Mouse (Mus musculus): Measurements from ENCODE around the gene Prickle2. TPM values are rescaled to one million over a fixed set of nuclear protein-coding genes. Genes with fewer than 3 reads are reported as not detected.

Gene Prickle2
- total and polyA plus RNA-seq, 3 experiments, result 0.05 TPM; not detected in 2

DNA sequence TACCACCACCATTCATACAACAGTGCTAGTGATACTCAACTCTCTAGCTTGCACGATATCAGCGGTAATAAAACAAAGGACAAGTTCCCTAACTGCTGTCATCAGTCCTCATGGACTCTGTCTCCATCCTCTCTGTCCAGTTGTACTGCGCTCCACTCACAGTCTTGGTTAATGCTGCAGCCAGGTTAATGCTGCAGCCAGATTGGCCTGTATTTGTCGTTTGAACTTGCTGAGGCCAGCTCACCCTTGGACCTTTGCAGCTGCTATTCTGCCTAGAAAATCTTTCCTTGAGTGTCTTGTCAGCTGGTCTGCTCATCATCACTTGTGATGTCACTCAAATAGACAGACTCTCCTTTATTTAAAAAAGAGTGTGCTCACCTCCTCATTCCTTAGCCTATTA is 236.5 kb downstream of the Prickle2 start:
- ATAC-seq (ENCODE audit: extremely low read depth, insufficient number of reproducible peaks, low FRiP score, poor library complexity, severe bottlenecking), result no peak
- no peaks in the 10 kb centered on the region for H3K36me3 ChIP-seq (replicated peaks)
- no peaks in the 10 kb centered on the region for H3K4me1 ChIP-seq (ENCODE audit: insufficient read depth, low read depth, low read length)
- no peak for DNase-seq (ENCODE audit: low spot score)
- H3K9me3 ChIP-seq (replicated peaks), result no peaks in the 10 kb centered on the region
- TF ChIP-seq TAL1 (conservative IDR thresholded peaks at IDR 0.05; ENCODE audit: low read depth, low read length) (no peak), GATA2 (IDR thresholded peaks at IDR 0.05; ENCODE audit: borderline replicate concordance, low read depth, low read length) (no peak), GATA1 (IDR thresholded peaks at IDR 0.05; ENCODE audit: borderline replicate concordance, low read length) (no peak), POLR2AphosphoS5 (IDR thresholded peaks at IDR 0.05; ENCODE audit: insufficient replicate concordance, low read depth, low read length) (no peak), CTCF (IDR thresholded peaks at IDR 0.05; ENCODE audit: low read depth, low read length) (no peak)
- no peaks in the 10 kb centered on the region; the same call in 1 of the 2 replicates for H3K27me3 ChIP-seq (ENCODE audit: insufficient read depth, low read length)
- H3K4me3 ChIP-seq (ENCODE audit: low read depth, low read length), result no peak overlapping the region

DNA sequence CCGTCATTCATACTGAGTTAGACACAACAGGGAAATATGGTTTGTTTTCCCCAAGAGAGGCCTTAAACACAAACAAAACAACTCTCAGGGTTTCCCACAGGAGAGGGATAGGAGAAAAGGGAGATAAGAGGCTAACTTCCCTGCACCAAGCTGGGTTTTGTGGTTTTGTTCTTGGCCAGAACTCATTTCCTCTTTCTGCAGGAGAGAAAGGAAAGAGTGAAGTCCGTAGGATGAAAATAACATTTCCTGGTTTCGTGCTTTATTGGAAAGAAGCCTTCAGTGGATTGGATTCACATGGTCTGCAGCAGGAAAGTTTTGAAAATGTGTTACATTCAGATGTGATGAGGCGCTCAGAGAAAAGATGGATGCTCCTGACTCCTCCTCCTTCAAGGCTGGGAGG is 237.1 kb downstream of the Prickle2 start:
- H3K4me1 ChIP-seq (ENCODE audit: insufficient read depth, low read depth, low read length), result no peaks in the 10 kb centered on the region
- no peaks in the 10 kb centered on the region; the same call in 1 of the 2 replicates for H3K27me3 ChIP-seq (ENCODE audit: insufficient read depth, low read length)
- H3K36me3 ChIP-seq (replicated peaks), result no peaks in the 10 kb centered on the region
- no peak overlapping the region for H3K4me3 ChIP-seq (ENCODE audit: low read depth, low read length)
- TF ChIP-seq CTCF (IDR thresholded peaks at IDR 0.05; ENCODE audit: low read depth, low read length) (no peak), POLR2AphosphoS5 (IDR thresholded peaks at IDR 0.05; ENCODE audit: insufficient replicate concordance, low read depth, low read length) (no peak), GATA2 (IDR thresholded peaks at IDR 0.05; ENCODE audit: borderline replicate concordance, low read depth, low read length) (no peak), GATA1 (IDR thresholded peaks at IDR 0.05; ENCODE audit: borderline replicate concordance, low read length) (no peak), TAL1 (conservative IDR thresholded peaks at IDR 0.05; ENCODE audit: low read depth, low read length) (no peak)
- ATAC-seq (ENCODE audit: extremely low read depth, insufficient number of reproducible peaks, low FRiP score, poor library complexity, severe bottlenecking) (no peak), DNase-seq (ENCODE audit: low spot score) (no peak)
- no peaks in the 10 kb centered on the region for H3K9me3 ChIP-seq (replicated peaks)

DNA sequence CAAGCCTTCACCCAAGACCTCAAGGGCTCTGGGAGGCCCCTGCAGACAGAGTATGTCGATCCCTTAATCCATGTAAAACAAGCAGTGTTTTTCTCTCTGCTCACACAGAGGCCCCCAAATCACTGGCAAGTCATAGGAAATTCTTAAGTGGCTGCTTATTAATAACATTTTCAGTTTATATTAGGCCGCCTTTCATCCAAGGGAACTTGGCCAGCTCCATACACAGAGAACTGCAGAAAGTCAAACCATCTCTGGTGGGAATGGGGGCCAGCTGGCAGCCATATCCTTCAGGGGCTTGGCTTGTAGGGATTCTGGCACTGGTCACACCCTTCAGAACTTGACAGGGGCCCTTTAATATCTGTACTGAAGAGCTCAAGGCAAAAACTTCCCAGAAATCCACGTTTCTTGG is 237.6 kb downstream of the Prickle2 start:
- TF ChIP-seq GATA1 (IDR thresholded peaks at IDR 0.05; ENCODE audit: borderline replicate concordance, low read length), result no peak
- no peak for TF ChIP-seq GATA2 (IDR thresholded peaks at IDR 0.05; ENCODE audit: borderline replicate concordance, low read depth, low read length)
- TF ChIP-seq CTCF (IDR thresholded peaks at IDR 0.05; ENCODE audit: low read depth, low read length), result no peak
- no peak for TF ChIP-seq POLR2AphosphoS5 (IDR thresholded peaks at IDR 0.05; ENCODE audit: insufficient replicate concordance, low read depth, low read length)
- no peak for TF ChIP-seq TAL1 (conservative IDR thresholded peaks at IDR 0.05; ENCODE audit: low read depth, low read length)
- no peaks in the 10 kb centered on the region; the same call in 1 of the 2 replicates for H3K27me3 ChIP-seq (ENCODE audit: insufficient read depth, low read length)
- DNase-seq (ENCODE audit: low spot score) (no peak), ATAC-seq (ENCODE audit: extremely low read depth, insufficient number of reproducible peaks, low FRiP score, poor library complexity, severe bottlenecking) (no peak)
- H3K36me3 ChIP-seq (replicated peaks), result no peaks in the 10 kb centered on the region
- no peaks in the 10 kb centered on the region for H3K9me3 ChIP-seq (replicated peaks)
- no peak overlapping the region for H3K4me3 ChIP-seq (ENCODE audit: low read depth, low read length)
- H3K4me1 ChIP-seq (ENCODE audit: insufficient read depth, low read depth, low read length), result no peaks in the 10 kb centered on the region

DNA sequence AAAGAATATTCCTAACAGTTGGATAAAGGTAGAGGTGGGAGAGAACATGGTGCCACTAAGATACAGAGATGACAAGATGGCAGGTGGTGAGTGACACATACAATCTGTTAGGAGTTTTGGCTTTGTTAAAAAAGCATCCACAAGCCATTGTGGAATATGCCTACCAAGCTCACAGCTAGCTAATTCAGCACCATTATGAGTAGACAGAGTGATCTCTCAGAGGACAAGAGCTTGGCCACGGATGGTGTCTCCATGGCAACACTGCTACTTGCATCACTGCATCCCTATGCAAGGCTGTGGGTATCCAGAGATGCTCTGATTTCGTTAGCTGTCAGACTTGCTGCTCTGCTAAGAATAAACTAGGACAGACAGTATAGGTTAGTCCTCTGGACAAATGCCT is 238.6 kb downstream of the Prickle2 start:
- no peak for DNase-seq (ENCODE audit: low spot score)
- H3K27me3 ChIP-seq (ENCODE audit: insufficient read depth, low read length), result no peaks in the 10 kb centered on the region; the same call in 1 of the 2 replicates
- no peaks in the 10 kb centered on the region for H3K9me3 ChIP-seq (replicated peaks)
- ATAC-seq (ENCODE audit: extremely low read depth, insufficient number of reproducible peaks, low FRiP score, poor library complexity, severe bottlenecking), result no peak
- H3K4me3 ChIP-seq (ENCODE audit: low read depth, low read length), result no peak overlapping the region
- TF ChIP-seq TAL1 (conservative IDR thresholded peaks at IDR 0.05; ENCODE audit: low read depth, low read length), result no peak
- no peak for TF ChIP-seq GATA1 (IDR thresholded peaks at IDR 0.05; ENCODE audit: borderline replicate concordance, low read length)
- no peak for TF ChIP-seq GATA2 (IDR thresholded peaks at IDR 0.05; ENCODE audit: borderline replicate concordance, low read depth, low read length)
- TF ChIP-seq CTCF (IDR thresholded peaks at IDR 0.05; ENCODE audit: low read depth, low read length), result no peak
- no peak for TF ChIP-seq POLR2AphosphoS5 (IDR thresholded peaks at IDR 0.05; ENCODE audit: insufficient replicate concordance, low read depth, low read length)
- H3K36me3 ChIP-seq (replicated peaks), result no peaks in the 10 kb centered on the region
- no peaks in the 10 kb centered on the region for H3K4me1 ChIP-seq (ENCODE audit: insufficient read depth, low read depth, low read length)

DNA sequence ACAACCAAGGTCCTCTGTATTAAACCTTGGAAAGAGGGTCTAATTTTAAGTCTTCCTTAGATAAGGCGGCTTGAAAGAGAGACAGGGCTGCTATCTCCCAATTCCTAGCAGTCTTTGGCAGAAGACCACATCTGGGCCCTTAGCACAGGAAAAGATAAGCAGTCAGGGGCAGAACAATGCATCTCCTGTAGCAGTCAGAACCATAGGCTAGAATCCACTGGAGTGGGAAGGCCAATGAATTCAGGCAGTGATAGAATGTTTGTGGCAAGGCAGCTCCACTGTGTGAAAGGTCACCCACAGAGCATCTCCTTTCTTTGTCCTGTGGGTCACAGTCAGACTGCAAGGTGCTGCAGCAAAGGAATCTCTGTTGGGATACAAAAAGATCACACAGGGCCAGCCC is 240.3 kb downstream of the Prickle2 start:
- H3K4me3 ChIP-seq (ENCODE audit: low read depth, low read length), result no peak overlapping the region
- no peaks in the 10 kb centered on the region; the same call in 1 of the 2 replicates for H3K27me3 ChIP-seq (ENCODE audit: insufficient read depth, low read length)
- no peaks in the 10 kb centered on the region for H3K36me3 ChIP-seq (replicated peaks)
- H3K9me3 ChIP-seq (replicated peaks), result no peaks in the 10 kb centered on the region
- DNase-seq (ENCODE audit: low spot score) (no peak), ATAC-seq (ENCODE audit: extremely low read depth, insufficient number of reproducible peaks, low FRiP score, poor library complexity, severe bottlenecking) (no peak)
- no peaks in the 10 kb centered on the region for H3K4me1 ChIP-seq (ENCODE audit: insufficient read depth, low read depth, low read length)
- TF ChIP-seq CTCF (IDR thresholded peaks at IDR 0.05; ENCODE audit: low read depth, low read length) (no peak), GATA1 (IDR thresholded peaks at IDR 0.05; ENCODE audit: borderline replicate concordance, low read length) (no peak), POLR2AphosphoS5 (IDR thresholded peaks at IDR 0.05; ENCODE audit: insufficient replicate concordance, low read depth, low read length) (no peak), TAL1 (conservative IDR thresholded peaks at IDR 0.05; ENCODE audit: low read depth, low read length) (no peak), GATA2 (IDR thresholded peaks at IDR 0.05; ENCODE audit: borderline replicate concordance, low read depth, low read length) (no peak)

DNA sequence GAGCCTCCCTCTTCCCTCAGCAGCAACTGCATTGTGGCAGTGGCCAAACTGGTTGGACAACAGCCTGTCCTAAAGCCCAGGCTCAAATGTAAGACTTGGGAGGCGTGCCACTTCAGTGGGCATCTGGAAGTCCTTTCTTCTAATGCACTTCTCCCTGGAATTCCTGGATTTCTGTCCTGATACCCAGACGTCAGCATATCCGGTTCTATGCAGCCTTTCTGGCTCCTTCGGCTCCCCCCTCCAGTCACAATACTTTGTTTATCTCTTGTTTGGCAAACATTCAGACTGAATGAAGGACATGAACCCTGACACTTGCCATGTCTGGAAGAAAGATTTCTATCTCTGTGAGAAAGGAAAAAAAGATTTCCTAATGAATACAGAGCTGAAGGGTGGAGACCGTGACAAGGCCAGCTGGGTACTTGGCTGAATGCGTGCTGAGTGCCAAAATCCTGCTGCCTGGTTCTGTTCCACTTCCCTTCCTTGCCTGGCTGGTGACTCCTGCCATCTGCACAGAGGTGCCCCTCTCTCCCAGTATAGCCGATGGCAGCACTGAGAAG is 241.1 kb downstream of the Prickle2 start:
- ATAC-seq (ENCODE audit: extremely low read depth, insufficient number of reproducible peaks, low FRiP score, poor library complexity, severe bottlenecking), result no peak
- no peaks in the 10 kb centered on the region; the same call in 1 of the 2 replicates for H3K27me3 ChIP-seq (ENCODE audit: insufficient read depth, low read length)
- H3K9me3 ChIP-seq (replicated peaks), result no peaks in the 10 kb centered on the region
- no peaks in the 10 kb centered on the region for H3K4me1 ChIP-seq (ENCODE audit: insufficient read depth, low read depth, low read length)
- H3K4me3 ChIP-seq (ENCODE audit: low read depth, low read length), result no peak overlapping the region
- H3K36me3 ChIP-seq (replicated peaks), result no peaks in the 10 kb centered on the region
- TF ChIP-seq TAL1 (conservative IDR thresholded peaks at IDR 0.05; ENCODE audit: low read depth, low read length), result no peak
- TF ChIP-seq GATA1 (IDR thresholded peaks at IDR 0.05; ENCODE audit: borderline replicate concordance, low read length), result no peak
- DNase-seq (ENCODE audit: low spot score), result no peak

Measured in G1E (cell line).